Mouse (Mus musculus): ENCODE measurements at regions not wholly inside any gene's neighbourhood (a gene's known extent, or its start where the extent isn't known, plus 50 kb on each side); places are given as distances from the start of the nearest gene placed in this dataset.

DNA sequence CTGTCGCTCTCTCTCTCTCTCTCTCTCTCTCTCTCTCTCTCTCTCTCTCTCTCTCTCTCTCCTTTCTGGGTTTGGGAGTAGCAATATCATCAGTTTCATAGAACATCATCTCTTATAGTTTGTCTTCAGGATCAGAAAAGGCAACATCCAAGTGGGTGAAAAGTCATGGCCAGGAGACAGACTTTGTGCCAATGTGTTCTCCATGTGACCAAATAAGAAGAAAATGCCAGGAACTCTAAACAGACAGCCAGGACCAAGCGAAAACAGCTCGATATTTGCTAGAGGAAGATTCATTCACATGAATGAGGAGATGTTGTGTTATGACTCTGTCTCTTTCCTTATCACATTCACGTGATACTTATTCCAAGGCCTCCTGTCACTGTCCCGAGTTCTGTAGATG is 1332.8 kb upstream of the A1bg start:
- DNase-seq (ENCODE audit: low read depth, low spot score) = no peak

DNA sequence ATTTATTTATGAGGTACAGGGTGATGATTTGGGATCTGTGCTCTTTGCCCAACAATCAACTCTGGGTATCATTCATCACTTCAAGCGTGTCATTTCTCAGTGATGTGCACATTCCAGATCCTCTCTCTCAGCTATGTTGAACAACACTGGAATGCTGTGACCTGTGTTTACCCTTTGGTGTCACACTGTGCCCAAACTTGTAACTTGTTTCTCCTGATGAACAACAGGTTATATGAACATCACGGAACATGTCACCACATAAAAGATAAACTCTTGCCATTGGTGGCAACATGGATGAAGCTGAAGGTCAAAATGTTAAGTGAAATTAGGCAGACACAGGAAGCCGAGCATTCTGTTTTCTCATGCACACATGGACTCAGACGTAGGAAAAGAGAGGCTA is 1330.9 kb upstream of the A1bg start:
- no peak for DNase-seq (ENCODE audit: low read depth, low spot score)

DNA sequence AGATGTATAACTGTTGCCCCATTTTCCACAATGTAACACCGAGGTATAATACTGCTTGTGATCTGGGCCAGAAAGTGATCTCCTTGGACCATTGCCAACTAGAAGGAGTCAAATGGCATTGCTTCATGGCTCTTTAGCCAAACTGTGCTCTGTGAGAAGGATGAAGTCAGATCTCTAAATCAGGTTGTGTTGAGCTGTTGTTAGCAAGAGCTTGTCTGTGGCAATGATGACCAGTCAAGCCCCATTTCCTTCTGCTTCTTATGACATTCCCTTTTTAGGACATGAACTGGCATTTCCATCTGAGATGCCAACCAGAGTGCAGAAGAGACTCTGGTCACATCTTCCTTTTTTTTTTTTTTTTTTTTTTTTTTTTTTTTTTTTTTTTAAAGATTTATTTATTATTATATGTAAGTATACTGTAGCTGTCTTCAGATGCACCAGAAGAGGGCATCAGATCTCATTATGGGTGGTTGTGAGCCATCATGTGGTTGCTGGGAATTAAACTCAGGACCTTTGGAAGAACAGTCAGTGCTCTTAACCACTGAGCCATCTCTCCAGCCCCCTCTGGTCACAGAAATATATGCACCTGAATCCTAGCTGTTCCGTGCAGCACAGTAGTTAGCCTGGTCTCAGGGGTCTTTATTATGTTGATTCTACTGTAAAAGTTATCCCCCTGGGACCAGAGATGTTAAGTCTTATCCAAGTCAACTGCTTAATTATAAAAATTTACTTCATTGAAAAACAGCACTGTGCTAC is 1329.4 kb upstream of the A1bg start:
- DNase-seq (ENCODE audit: low read depth, low spot score) = peak; percentile 28

DNA sequence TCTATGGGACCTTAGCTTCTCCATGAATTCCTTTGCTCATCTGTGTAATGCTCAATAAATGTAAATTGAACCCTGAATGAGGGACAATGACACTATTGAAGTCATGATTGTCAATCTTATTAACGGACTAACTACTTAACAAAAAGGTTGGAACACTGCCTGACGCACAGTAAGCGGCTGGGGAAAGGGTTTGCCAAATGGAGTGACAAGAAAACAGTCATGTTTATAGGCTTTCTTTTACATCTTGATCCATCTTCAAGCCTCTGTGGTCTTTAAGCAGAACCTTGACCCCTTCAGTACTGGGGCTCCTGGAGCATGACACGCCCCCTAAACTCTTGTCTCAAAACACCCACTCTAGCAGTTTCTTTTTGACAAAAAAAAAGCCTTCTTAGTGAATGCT is 1326.6 kb upstream of the A1bg start:
- no peak for DNase-seq (ENCODE audit: low read depth, low spot score)

DNA sequence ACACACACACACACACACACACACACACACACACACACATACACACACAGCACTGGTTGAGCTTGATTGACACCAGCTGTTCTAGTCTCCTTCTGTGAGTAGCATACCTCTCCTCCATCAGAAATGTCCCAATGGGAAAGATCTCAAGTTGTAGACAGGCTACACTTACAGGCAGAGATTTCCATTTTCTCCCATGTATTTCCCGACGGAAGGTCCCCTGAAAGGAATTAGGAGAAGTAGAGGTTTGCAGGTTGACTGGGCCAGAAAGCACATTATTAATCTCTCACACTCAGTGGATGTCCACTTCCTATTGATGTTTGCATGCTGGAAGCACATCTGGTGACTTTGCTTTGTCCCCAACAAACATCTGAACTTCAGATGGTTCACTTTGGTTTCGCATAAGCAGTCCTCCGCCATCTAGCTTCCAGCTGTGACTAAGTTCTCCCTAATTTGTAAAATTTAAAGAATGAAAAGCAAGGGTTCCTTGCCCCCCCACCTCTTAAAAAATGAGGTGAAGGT is 1323.8 kb upstream of the A1bg start:
- DNase-seq (ENCODE audit: low read depth, low spot score) = no peak

DNA sequence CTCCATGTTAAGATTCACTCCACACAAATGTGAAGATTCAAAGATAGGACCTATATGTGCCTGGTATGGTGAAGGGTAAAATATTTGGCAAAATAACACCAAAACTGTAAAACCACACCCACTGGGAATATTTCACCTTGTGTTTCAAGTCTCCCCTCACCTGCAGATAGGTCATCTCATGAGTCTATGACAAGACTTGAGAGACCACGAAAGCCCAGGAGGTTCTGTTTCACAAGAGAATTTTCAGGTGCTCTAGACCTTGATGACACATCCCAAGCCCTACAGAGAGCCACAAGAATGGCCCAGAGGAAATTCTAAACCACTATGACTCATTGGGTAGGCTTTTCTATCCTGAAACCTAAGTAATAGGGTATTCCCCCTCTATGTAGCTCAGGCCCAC is 1322.4 kb upstream of the A1bg start:
- DNase-seq (ENCODE audit: low read depth, low spot score) = no peak

DNA sequence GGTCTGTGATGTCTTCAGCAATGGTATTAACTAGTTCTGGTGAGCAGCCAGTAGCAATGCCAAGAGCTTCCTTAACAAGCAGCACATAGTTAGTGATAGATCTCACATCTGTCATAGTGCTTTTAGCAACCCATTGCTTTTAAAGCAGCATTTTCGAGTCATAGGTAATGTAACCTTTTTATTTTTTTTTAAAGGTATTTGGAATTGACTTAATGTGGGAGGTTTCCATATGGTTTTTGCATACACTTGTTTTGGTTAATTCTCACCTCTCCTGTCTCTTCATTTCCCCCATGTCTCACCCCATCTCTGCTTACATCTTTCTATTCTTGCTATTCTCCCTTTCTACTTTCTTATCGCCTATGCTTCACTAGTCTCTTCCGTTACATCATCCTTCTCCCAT is 1322.0 kb upstream of the A1bg start:
- no peak for DNase-seq (ENCODE audit: low read depth, low spot score)

DNA sequence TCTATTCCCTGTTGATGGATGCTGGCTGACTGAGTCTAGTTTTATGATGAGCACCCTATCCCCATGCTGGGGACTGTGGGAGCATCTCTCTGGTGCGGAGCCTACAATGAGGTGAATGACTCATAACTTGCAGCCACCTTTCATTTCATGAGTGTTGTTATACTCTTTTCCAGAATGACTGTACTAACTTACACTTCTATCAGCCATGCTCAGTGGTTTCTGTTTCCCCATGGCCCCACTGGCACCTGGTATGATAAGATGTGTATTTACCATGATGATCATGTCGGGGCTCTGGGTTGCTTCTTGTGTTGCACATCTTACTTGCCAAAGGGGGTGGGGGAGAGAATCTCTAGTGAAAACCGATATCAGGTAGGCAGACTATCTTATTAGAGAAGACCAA is 1317.2 kb upstream of the A1bg start:
- DNase-seq (ENCODE audit: low read depth, low spot score) = no peak

DNA sequence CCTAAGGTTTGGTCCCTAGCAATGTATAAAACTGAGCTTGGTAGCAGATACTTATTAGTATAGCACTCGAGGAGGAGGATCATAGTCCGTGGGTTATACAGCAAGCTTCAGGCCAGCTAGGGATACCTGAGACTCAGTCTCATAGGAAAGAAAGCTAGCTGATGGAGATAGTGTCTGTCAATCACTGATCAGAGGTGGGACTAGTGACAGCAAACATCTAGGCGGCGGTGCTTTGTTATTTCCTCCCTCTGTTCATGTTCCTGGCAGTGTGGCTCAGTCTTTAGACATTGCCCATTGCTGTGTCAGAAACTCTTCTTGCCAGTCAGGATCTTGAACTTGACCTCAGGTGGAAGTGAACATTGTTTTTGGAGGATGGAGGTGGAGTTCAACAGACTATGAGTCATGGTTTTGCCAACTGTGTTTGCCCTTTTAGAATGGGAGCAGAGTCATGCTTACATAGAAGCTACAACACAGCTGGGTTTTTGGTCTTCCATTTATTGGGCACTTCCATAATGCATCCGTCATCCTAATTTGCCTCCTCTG is 1315.8 kb upstream of the A1bg start:
- DNase-seq (ENCODE audit: low read depth, low spot score) = no peak

DNA sequence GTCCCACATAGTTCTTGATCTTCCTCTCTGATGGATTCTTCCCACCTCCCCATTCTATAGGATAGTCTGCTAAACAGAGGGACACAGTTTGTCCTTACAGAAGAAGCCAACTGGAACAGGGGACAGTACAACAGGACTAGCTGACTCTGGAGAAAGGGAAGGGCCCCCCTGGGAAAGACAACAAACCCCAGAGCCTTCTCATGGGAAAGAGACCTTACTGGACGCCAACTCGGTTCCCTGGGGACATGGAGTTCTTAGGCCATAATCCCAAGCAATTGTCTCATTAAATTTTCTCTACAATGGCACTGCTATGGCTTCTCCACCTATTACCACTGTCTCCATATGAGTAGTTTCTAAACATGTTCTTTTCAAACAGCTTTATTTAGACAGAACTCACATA is 1313.2 kb upstream of the A1bg start:
- DNase-seq (ENCODE audit: low read depth, low spot score) = no peak

DNA sequence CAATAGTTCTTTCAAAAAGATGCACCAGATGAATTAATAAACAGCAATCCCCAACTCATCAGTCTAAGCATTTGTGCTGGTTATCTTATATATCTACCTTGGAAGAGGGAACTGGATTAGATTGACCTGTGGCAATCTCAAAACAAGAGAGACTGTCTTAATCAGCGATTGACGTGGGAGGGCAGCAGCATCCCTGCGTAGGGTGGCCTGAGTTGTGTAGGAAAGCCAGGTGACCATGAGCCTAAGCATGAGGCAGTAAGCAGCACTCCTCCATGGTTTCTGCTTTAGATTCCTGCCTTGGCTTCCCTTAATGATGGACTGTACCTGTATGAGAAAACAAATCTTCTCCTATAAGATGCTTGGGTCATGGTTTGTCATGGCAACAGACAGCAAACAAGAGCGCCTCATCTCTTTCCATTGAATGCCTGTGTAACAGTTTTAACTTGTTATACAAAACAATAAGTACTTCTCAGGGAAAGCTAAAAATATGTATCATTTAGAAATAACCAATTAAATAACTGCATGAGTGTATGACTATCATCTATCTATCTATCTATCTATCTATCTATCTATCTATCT is 1311.5 kb upstream of the A1bg start:
- no peak for DNase-seq (ENCODE audit: low read depth, low spot score)

DNA sequence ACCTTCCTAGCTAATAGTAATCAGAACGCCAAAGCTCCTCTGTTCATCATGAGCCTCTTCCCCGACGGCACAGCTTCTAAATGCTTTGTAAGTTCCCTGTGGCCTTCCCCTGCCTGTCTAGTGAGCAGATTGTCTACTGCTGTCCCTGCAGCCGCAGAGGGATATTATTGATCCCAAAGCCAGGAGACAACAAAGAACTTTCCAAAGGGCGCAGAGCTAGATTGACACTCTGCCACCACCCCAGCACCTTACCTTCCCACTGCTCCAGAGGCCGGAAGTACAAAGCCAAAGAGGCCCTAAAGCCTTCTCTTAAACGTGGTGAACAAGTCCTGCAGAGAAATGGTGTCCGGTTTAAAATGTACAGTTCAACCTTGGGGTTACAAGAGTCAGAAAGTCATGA is 1310.3 kb upstream of the A1bg start:
- DNase-seq (ENCODE audit: low read depth, low spot score) = no peak

DNA sequence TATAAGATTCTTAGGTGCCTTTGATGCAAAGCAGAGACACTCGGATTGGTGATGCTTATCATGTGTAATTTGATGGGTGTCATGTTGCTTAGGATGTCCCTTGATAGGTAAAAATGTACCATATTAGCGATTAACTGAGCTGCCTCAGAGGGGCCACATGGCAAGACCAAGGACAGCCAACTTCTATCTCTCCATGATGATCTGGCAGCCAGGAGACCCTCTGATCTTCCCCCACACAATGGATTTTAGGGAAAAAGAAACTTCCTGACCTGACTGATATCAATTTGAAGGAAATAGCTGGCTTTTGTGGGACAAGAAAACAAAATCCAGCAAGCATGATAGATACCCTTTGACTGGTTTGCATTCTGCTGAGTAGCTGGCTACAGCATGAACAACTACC is 1308.9 kb upstream of the A1bg start:
- DNase-seq (ENCODE audit: low read depth, low spot score) = no peak

DNA sequence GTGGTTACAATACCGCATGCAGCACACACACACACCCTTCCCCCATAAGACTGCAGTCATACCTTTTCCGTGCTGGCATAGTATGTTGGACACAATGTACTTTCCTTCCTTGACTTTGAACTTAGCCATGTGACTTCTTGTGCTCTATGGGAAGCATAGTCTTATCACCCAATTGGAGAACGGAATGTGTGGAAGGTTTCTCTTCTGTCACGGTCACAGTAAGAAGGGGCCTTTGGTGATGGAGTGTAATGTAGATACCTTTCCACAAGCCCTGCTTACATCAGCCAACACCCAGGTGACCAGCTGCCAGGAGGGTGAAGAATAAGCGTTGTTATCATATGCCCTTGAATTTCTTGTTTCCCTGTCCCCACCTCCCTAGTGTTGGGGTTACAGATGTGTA is 1308.0 kb upstream of the A1bg start:
- no peak for DNase-seq (ENCODE audit: low read depth, low spot score)

DNA sequence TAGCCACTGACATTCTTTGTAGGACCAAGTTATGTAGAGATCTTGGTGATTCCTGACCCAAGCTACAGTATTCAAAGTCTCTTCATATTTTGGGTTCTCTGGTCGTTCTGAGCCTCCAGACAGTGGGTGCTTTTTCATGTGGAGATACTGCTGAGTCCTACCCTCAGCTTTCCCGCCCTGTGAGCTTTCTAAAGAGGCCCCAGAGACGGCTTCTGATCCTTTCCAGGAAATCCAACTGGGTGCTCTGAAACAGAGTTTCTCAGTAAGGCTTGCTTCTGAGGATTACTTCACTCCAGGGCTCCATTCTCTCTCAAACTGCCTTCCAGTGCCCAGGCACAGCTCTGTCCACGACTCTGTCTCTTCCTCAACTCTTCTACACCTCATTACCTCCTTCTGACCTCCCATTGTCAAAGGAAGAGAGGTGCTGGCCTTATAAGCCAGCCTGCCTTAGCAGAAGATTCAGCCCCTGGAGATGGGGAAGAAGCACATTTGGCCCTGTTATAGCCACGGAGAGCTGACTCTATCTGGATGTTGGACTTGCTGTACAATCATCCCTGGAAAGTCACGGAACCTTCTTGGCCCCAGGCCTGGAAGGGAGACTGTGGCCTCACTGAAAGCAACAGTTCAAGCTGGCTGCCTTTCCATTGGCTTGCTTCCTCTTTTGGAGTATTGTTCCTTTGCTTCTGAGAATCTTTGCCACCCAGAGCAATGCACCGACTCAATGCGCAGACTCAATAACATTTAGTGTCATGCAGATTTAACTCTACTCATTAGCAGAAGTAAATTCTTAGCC is 1306.9 kb upstream of the A1bg start:
- DNase-seq (ENCODE audit: low read depth, low spot score) = no peak

DNA sequence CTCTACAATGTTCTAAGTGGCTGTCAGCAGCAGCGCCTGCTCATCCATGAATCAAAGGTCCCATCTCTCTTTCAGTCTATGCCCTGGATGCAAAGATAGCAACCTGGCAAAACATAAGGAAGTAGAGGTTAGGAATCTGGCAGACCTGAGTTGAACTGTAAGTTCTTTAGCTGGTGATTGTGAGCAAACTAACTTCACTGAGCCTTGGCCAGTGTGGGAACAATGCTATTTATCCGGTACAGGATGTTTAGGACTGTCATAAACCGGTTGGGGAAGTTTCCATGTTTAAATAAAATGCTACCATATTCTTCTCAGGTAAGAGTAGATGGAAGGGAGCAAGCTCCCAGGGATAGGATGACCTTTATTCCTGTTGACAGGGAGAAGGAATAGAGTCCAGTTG is 1306.2 kb upstream of the A1bg start:
- no peak for DNase-seq (ENCODE audit: low read depth, low spot score)

DNA sequence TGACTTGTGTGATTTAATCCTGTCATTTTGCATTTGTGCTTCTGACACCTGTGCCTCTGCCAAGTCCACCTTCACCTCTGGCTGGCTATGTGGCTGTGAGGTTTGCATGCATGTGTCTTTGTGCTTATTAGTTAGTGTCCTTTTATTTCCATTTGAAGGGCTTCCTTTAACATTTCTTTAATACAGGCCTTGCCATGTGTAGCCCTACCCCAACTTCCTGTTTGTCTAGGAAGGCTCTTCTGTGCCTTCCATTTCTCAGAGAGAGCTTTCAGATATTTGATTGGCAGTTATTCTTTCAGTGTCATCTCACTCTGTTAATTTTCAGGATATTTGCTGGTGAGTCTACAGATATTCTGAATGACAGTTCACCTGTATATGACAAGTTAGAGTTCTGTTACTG is 1302.0 kb upstream of the A1bg start:
- no peak for DNase-seq (ENCODE audit: low read depth, low spot score)

DNA sequence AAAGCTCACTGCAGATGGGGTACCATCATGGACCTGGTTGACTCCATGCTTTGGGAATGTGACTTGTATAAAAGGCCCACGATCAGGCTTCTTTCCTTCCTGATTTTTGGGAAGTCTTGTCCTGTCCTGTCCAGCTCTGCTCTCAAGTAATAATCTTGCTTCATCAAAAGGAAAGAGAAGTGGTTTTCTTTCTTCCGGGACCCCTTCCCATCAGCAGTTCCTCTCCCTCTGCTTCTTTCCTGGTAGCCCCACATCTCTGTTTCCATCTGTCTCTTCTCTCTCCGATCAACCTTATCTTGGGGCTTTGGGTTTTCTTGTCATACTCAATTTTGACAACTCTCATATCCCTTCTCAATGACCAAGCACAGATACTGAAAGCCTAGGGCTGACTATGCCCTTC is 1301.4 kb upstream of the A1bg start:
- no peak for DNase-seq (ENCODE audit: low read depth, low spot score)

DNA sequence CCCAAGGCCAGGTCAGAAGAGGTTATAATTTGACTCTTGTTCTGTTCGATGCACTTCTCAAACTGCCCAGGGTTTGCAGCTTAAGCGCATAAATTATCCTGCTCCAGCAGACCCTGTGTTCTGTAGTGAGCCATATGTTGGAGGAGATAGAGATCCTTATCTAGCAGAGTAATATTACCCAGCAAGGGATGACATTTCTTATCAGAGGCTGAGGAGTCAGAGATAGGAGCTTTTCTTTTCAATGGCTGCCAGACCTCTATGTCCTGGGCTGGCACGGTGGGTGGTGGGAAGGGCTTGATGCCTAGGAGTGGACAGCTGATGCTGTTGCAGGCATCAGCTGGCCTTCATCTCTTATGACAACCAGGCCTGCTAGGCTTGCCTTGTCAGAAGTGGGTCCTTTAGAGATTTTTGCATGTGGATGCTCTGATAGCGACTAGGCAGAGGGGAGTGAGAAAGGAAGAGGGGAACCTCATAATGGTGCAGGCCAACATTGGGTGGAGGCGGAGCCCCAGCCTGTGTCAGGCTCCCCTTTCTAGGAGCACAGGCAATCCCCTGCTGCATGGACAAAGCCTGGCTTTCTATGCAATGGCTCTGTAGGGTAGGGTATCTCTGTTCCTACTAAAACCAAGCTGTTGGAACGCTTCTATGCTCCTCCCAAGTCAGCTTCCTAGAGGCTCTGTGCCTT is 1300.5 kb upstream of the A1bg start:
- no peak for DNase-seq (ENCODE audit: low read depth, low spot score)

DNA sequence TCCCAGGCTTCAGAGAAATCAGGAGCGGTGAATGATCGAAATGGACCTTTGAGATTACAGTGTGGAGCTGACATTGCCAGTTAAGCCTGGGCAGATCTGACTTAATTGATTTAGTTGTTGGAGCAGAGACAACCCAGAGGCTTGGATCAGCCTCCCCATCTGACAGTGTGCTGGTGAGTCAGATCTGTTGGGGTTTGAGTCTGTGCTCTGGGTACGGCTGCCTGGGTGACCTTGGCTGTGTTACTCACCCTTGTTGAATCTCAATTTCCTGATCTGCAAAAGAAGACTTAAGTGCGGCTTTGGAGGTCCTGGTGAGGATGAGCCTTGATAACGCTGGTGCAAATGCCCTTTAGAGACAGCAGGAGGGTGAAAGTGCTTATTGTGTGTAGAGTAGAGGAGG is 1299.9 kb upstream of the A1bg start:
- DNase-seq (ENCODE audit: low read depth, low spot score) = no peak

DNA sequence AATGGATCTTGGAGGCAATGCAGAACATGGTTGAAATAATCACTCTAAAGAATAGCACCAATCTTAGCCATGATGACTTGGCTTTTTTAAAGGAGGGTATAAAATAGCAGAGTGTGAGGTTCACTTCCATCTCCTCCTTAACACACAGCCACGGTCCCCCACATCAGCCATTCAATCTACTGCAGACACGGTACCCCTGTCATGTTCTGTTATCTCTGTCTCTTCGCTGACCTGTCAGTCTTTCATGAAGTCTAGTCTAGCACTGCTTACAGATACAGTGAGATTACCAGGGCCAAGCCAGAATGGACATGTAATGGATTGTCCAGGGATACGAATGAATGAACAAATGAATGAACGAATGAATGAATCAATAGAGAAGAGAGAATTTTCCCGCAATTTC is 1299.4 kb upstream of the A1bg start:
- DNase-seq (ENCODE audit: low read depth, low spot score) = no peak

Measured in ZHBTc4 (cell line).